Mouse (Mus musculus): Measurements from ENCODE around the gene Zswim5. TPM values are rescaled to one million over a fixed set of nuclear protein-coding genes. Genes with fewer than 3 reads are reported as not detected.
"Not testable (repeated sequence)": the region's sequence is repeated elsewhere in the genome, so short reads cannot be mapped to it uniquely, and the experiment has no call there.

The Zswim5 gene
- total RNA-seq (2021): 10 to 100 TPM; 16.8 to 19.2 TPM
- long read RNA-seq, full-length matches to known transcripts: 1 of 2 reads
- long read RNA-seq, partial matches to known transcripts: 0 of 2 reads
- long read RNA-seq, other reads (novel, unspliced or antisense): 1 of 2 reads

- peak; percentile 61 to 75 for DNase-seq (ENCODE audit: low spot score in 2 of 2)
Measured at GRCm38 (mm10) chr4:116876995-116877728, at the start of gene Zswim5. Gene Zswim5 (plus strand): TSS chr4:116877376.

- DNase-seq (ENCODE audit: low spot score in 2 of 2): peak in 1 of 2 experiments; percentile 72
Measured at GRCm38 (mm10) chr4:116827819-116828218, 49.4 kb upstream of the Zswim5 start.

DNA sequence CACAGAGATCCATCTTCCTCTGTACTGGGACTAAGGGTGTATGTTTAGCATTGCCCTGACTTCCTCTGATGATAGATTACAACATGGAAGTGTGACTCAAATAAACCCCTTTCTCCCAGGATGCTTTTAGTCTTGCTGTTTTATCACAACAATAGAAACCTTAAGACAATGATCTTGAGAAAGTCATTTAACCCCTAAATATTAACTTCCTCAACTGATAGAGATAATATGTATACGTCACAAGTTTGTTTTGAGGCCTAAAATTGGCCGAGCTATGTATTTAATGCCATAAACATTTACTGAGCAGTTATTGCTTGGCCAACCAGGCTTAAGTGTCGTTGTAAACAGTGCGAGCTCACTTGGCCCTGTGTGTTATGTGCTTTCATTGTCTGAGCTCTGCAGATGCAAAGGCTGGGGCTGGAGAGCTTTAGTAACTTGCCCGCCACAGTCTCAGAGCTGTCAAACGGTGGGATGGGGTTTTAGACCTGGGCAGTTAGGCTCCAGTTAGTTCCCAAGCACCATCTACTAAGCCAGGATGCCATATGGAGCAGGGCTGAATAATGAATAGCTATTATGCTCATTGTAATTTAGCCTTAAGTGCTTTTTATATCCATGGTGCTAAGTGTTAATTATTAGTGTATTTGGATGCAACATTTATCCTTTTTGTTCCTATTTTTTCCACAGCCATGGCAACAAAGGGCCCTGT lies 47.7 kb upstream of the Zswim5 start:
- DNase-seq (ENCODE audit: low spot score in 2 of 2): no peak

DNA sequence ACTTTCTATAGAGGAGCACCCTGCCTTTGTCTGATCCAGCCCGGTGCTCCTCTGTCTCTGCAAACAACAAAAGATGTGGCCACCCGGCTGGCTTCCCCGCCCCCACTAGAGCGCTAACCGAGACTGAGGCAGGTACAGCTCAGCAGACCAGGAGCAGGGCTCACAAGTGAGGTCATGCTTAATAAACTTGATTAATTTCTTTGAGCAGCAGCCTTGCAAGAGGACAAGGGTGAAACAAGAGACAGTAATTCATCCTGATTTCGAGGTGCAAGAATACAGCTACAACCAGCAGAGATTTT lies 47.2 kb upstream of the Zswim5 start:
- DNase-seq (ENCODE audit: low spot score in 2 of 2): no peak

- no peak for DNase-seq (ENCODE audit: low spot score in 2 of 2)
Measured at GRCm38 (mm10) chr4:116838999-116839398, 38.2 kb upstream of the Zswim5 start.

DNA sequence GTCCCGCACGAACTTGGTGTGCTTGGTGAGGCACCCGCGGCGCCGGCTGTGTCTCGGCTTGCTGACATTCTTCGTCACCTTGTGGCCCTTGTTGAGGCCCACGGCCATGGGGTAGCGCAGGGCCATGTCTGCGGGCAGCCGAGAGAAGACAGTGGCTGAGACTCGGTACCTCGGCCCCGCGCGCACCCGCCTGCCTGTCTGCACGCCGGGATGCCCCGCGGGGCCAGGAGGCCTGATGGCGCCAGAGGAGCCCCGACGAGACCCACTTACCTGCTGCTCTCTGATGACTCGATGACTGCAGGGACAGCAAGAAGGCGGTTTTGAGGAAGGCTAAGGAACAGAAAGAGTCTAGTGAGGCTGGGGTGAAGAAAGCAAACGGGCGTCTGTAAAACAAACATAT lies 37.1 kb upstream of the Zswim5 start:
- not testable (repeated sequence) for DNase-seq (ENCODE audit: low spot score in 2 of 2)

GRCm38 (mm10) chr4:116840841-116841240 lies 36.3 kb upstream of the Zswim5 start:
- DNase-seq (ENCODE audit: low spot score in 2 of 2): no peak

GRCm38 (mm10) chr4:116844324-116844723 lies 32.9 kb upstream of the Zswim5 start:
- no peak for DNase-seq (ENCODE audit: low spot score in 2 of 2)

DNA sequence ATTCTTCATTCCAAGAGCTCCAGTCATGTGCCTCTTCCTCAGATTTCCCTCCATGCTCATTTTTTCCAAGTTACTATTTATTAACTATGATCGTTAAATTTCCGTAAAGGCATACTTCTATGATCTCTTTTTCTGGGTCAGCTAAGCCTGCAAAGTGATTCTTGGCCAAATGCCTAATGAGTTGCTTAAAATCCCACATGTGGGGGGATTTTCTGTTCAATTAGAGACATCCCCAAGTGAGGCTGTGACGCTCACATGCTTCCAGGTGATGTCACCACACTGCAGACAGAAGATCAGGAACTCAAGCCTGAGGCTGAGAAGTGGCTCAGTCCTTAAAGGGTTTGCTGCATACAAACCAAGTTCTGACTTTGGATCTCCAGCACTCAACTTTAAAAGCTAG lies 27.3 kb upstream of the Zswim5 start:
- DNase-seq (ENCODE audit: low spot score in 2 of 2): no peak

DNA sequence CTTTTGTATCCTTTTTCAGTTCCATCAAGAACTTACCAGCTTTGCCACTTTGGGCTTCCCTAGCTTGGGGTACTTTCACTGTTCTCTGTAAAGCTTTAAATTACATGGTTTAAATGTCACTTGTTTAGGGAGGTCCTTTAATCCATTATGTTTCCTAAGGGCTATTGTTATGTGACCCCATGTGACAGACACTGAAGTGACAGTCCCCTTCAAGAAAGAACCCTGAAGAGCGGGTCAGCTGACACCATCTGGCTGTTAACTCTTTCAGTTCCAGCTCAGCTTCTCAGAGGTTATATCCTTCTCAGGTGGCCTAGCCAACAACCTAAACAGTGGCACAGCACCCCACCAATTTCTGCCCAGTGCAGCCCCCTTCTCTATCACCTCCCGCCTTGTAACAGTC lies 22.9 kb upstream of the Zswim5 start:
- no peak for DNase-seq (ENCODE audit: low spot score in 2 of 2)

- DNase-seq (ENCODE audit: low spot score in 2 of 2): peak in 1 of 2 experiments; percentile 5
Measured at GRCm38 (mm10) chr4:116857203-116857602, 20.0 kb upstream of the Zswim5 start.

- DNase-seq (ENCODE audit: low spot score in 2 of 2): no peak
Measured at GRCm38 (mm10) chr4:116859711-116860110, 17.5 kb upstream of the Zswim5 start.

DNA sequence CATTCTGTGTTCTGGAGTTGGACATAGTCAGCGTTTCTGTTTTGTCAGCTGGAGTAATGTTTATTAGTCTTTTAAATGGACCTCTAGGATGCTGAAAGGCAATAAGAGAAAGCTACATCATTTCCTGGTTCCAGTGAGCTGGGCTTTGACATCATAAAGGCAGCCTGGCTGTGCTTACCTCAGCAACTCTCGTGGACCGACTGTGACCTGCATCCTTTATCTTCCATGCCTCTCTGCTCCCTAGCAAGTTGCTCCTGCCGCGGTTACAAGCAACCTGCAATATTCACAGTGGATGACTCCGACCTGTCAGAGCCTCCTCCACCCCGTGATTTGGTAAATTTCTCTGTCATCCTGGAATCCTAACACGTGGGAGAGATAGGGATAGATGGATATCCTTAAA lies 15.2 kb upstream of the Zswim5 start:
- DNase-seq (ENCODE audit: low spot score in 2 of 2): no peak

GRCm38 (mm10) chr4:116869898-116870297 lies 7.3 kb upstream of the Zswim5 start:
- no peak for DNase-seq (ENCODE audit: low spot score in 2 of 2)

- no peak for DNase-seq (ENCODE audit: low spot score in 2 of 2)
Measured at GRCm38 (mm10) chr4:116874595-116874994, 2.6 kb upstream of the Zswim5 start.

DNA sequence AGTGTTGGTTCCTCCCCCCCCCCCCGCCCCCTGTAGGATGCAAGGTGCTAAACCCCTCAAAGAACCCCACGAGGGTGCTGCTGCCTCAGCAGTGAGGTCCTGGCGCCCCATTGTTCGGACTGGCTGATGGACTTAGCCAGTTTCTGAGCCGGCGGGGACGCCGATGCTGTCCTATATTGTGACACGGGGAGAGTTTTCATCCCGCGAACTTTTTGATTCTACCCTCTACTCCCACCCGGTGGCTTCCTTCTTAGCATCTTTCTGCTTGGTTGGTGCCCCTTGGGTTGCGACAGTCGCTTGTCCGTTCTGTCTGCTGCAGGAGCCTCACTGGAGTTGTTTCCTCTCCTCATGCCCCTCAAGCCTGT lies 564 bp upstream of the Zswim5 start:
- peak; percentile 20 to 48 for DNase-seq (ENCODE audit: low spot score in 2 of 2)

GRCm38 (mm10) chr4:116877729-116878321 lies 649 bp downstream of the Zswim5 start:
- DNase-seq (ENCODE audit: low spot score in 2 of 2): peak; percentile 11 to 19

- DNase-seq (ENCODE audit: low spot score in 2 of 2): peak; percentile 82 to 91
Measured at GRCm38 (mm10) chr4:116878491-116878890, 1.3 kb downstream of the Zswim5 start.

GRCm38 (mm10) chr4:116882679-116883078 lies 5.5 kb downstream of the Zswim5 start:
- no peak for DNase-seq (ENCODE audit: low spot score in 2 of 2)

GRCm38 (mm10) chr4:116894200-116895080 lies 17.3 kb downstream of the Zswim5 start:
- no peak for DNase-seq (ENCODE audit: low spot score in 2 of 2)

- no peak for DNase-seq (ENCODE audit: low spot score in 2 of 2)
Measured at GRCm38 (mm10) chr4:116910489-116911181, 33.5 kb downstream of the Zswim5 start.
